Mouse (Mus musculus): ENCODE data around the gene Plekhb2. TPM values are rescaled to one million over a fixed set of nuclear protein-coding genes. Genes with fewer than 3 reads are reported as not detected.

Plekhb2 gene
- polyA plus RNA-seq, 1 experiment from 2014 or later = 67.2 TPM

DNA sequence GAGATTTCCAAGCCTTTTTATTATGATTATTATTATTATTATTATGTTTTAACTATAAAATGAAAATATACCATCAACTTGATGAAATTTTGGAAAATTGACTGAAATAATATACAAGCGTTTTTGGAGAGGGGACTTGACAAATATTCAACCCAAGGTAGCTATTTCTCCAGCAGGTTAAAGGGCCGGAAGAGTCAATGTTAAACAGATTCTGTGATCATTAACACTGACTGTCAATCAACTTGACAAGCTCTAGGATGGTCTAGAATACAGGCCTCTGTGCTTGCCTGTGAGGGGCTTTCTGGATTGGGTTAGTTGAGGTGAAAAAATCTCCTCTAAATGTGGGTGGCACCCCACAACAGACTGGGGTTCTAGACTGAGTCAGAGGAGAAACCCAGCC lies 4.0 kb downstream of the Plekhb2 start:
- no peak overlapping the region for H3K9ac ChIP-seq (replicated peaks; ENCODE audit: low read length)
- no peak overlapping the region for H3K4me3 ChIP-seq (replicated peaks; ENCODE audit: low read depth, low read length)
- H3K4me2 ChIP-seq (ENCODE audit: low read length) = no peak overlapping the region
- DNase-seq = no peak
- H3K36me3 ChIP-seq (ENCODE audit: control insufficient read depth, insufficient read depth, low read length) = no peaks in the 10 kb centered on the region
- ATAC-seq (ENCODE audit: low FRiP score, low TSS enrichment) = no peak
- H3K4me1 ChIP-seq (ENCODE audit: control insufficient read depth, insufficient read depth, low read length) = peaks cover 26% of the 10 kb centered on the region
- no peaks in the 10 kb centered on the region for H3K9me3 ChIP-seq (ENCODE audit: control insufficient read depth, low read length)
- no peak overlapping the region for H3K27ac ChIP-seq (replicated peaks; ENCODE audit: low read depth, low read length)
- WGBS = 92% methylated on average over 2 of the region's 2 CpGs
- no peaks in the 10 kb centered on the region for H3K27me3 ChIP-seq (ENCODE audit: control insufficient read depth, insufficient read depth, low read length)

- DNase-seq = no peak
- Histone ChIP-seq H3K9me3 (ENCODE audit: control insufficient read depth, low read length) (no peaks in the 10 kb centered on the region), H3K4me2 (ENCODE audit: low read length) (no peak overlapping the region), H3K27ac (replicated peaks; ENCODE audit: low read depth, low read length) (no peak overlapping the region), H3K4me1 (ENCODE audit: control insufficient read depth, insufficient read depth, low read length) (peaks cover 21% of the 10 kb centered on the region), H3K27me3 (ENCODE audit: control insufficient read depth, insufficient read depth, low read length) (no peaks in the 10 kb centered on the region), H3K9ac (replicated peaks; ENCODE audit: low read length) (no peak overlapping the region), H3K36me3 (ENCODE audit: control insufficient read depth, insufficient read depth, low read length) (no peaks in the 10 kb centered on the region), H3K4me3 (replicated peaks; ENCODE audit: low read depth, low read length) (no peak overlapping the region)
- 83% methylated on average over 12 of the region's 12 CpGs for WGBS
- ATAC-seq (ENCODE audit: low FRiP score, low TSS enrichment) = no peak
These were observed 5.4 kb downstream of the Plekhb2 start for GRCm38 (mm10) chr1:34855056-34855739.

- 87% methylated on average over 5 of the region's 5 CpGs for WGBS
- no peak overlapping the region for H3K4me3 ChIP-seq (replicated peaks; ENCODE audit: low read depth, low read length)
- H3K36me3 ChIP-seq (ENCODE audit: control insufficient read depth, insufficient read depth, low read length) = peaks cover 19% of the 10 kb centered on the region
- no peak overlapping the region for H3K4me2 ChIP-seq (ENCODE audit: low read length)
- DNase-seq = no peak
- H3K27ac ChIP-seq (replicated peaks; ENCODE audit: low read depth, low read length) = no peak overlapping the region
- H3K9ac ChIP-seq (replicated peaks; ENCODE audit: low read length) = no peak overlapping the region
- H3K9me3 ChIP-seq (ENCODE audit: control insufficient read depth, low read length) = no peaks in the 10 kb centered on the region
- H3K27me3 ChIP-seq (ENCODE audit: control insufficient read depth, insufficient read depth, low read length) = no peaks in the 10 kb centered on the region
- no peak for ATAC-seq (ENCODE audit: low FRiP score, low TSS enrichment)
- no peaks in the 10 kb centered on the region for H3K4me1 ChIP-seq (ENCODE audit: control insufficient read depth, insufficient read depth, low read length)
These were observed 8.9 kb downstream of the Plekhb2 start for GRCm38 (mm10) chr1:34858671-34859070.

DNA sequence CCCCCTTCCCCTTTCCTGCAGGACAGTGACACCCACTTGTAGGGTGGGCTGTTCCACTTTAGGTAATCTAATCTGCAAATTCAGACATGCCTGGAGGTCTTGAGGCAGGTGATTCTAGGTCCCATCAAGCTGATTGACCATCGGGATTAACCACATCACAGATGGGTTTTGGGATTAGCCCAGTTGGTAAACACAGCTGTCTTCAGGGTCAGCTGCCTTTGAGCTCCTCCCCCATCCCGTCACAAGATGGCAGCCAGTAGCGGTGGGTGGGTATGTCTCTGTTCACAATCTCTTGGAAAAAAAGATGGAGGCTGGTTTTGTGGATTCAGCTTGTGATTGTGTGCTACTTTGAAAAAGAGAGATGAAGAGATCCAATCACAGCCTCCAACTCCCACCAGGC lies 10.0 kb downstream of the Plekhb2 start:
- H3K27ac ChIP-seq (replicated peaks; ENCODE audit: low read depth, low read length) = no peak overlapping the region
- no peaks in the 10 kb centered on the region for H3K27me3 ChIP-seq (ENCODE audit: control insufficient read depth, insufficient read depth, low read length)
- DNase-seq (no peak), ATAC-seq (ENCODE audit: low FRiP score, low TSS enrichment) (no peak)
- no peaks in the 10 kb centered on the region for H3K9me3 ChIP-seq (ENCODE audit: control insufficient read depth, low read length)
- no peak overlapping the region for H3K4me2 ChIP-seq (ENCODE audit: low read length)
- H3K4me1 ChIP-seq (ENCODE audit: control insufficient read depth, insufficient read depth, low read length) = no peaks in the 10 kb centered on the region
- no peak overlapping the region for H3K4me3 ChIP-seq (replicated peaks; ENCODE audit: low read depth, low read length)
- WGBS = 78% methylated on average over 3 of the region's 3 CpGs
- H3K36me3 ChIP-seq (ENCODE audit: control insufficient read depth, insufficient read depth, low read length) = peaks cover 30% of the 10 kb centered on the region
- no peak overlapping the region for H3K9ac ChIP-seq (replicated peaks; ENCODE audit: low read length)

GRCm38 (mm10) chr1:34860205-34860604 lies 10.4 kb downstream of the Plekhb2 start:
- H3K4me1 ChIP-seq (ENCODE audit: control insufficient read depth, insufficient read depth, low read length) = no peaks in the 10 kb centered on the region
- H3K4me2 ChIP-seq (ENCODE audit: low read length) = no peak overlapping the region
- H3K36me3 ChIP-seq (ENCODE audit: control insufficient read depth, insufficient read depth, low read length) = peaks cover 34% of the 10 kb centered on the region
- H3K27ac ChIP-seq (replicated peaks; ENCODE audit: low read depth, low read length) = no peak overlapping the region
- no peak for ATAC-seq (ENCODE audit: low FRiP score, low TSS enrichment)
- H3K9ac ChIP-seq (replicated peaks; ENCODE audit: low read length) = no peak overlapping the region
- DNase-seq = no peak
- H3K4me3 ChIP-seq (replicated peaks; ENCODE audit: low read depth, low read length) = no peak overlapping the region
- whole genome bisulfite sequencing = 89% methylated on average over 7 of the region's 7 CpGs
- H3K9me3 ChIP-seq (ENCODE audit: control insufficient read depth, low read length) = no peaks in the 10 kb centered on the region
- no peaks in the 10 kb centered on the region for H3K27me3 ChIP-seq (ENCODE audit: control insufficient read depth, insufficient read depth, low read length)

DNA sequence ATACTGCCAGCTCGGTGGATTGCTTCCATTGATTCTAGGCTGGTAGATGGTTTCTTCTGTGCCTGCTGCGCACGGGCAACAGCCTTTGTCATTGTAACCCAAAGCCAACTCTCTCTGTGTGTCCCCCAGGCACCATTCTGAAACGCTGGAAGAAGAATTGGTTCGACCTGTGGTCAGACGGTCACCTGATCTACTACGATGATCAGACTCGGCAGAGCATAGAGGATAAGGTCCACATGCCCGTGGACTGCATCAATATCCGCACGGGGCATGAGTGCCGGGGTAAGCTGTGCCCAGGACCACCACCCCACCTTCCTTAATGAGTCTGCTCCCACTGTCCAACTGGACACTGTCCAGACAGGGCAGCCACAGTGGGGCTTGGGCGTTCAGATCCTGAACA lies 13.1 kb downstream of the Plekhb2 start:
- DNase-seq = no peak
- Histone ChIP-seq H3K36me3 (ENCODE audit: control insufficient read depth, insufficient read depth, low read length) (peaks cover 49% of the 10 kb centered on the region), H3K27me3 (ENCODE audit: control insufficient read depth, insufficient read depth, low read length) (no peaks in the 10 kb centered on the region), H3K27ac (replicated peaks; ENCODE audit: low read depth, low read length) (no peak overlapping the region), H3K4me2 (ENCODE audit: low read length) (no peak overlapping the region), H3K4me1 (ENCODE audit: control insufficient read depth, insufficient read depth, low read length) (no peaks in the 10 kb centered on the region), H3K9me3 (ENCODE audit: control insufficient read depth, low read length) (no peaks in the 10 kb centered on the region), H3K9ac (replicated peaks; ENCODE audit: low read length) (no peak overlapping the region), H3K4me3 (replicated peaks; ENCODE audit: low read depth, low read length) (no peak overlapping the region)
- ATAC-seq (ENCODE audit: low FRiP score, low TSS enrichment) = no peak
- WGBS = 96% methylated on average over 13 of the region's 13 CpGs

DNA sequence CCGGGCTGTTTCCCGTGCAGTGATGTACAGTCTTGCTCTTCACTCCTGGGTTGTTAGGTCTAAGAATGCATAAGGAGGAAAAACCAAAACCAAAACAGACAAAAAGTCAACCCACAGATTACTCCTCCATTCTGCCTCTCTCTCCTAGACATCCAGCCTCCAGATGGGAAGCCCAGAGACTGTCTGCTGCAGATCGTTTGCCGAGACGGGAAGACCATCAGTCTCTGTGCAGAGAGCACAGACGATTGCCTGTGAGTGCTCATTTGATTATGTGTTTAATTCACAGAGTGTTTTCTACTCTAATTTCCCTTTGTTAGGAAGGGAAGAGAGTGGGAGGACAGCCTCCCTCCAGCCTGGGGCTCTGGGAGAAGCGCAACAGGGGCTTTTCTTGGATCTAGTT lies 13.5 kb downstream of the Plekhb2 start:
- DNase-seq = no peak
- Histone ChIP-seq H3K4me1 (ENCODE audit: control insufficient read depth, insufficient read depth, low read length) (no peaks in the 10 kb centered on the region), H3K27me3 (ENCODE audit: control insufficient read depth, insufficient read depth, low read length) (no peaks in the 10 kb centered on the region), H3K4me3 (replicated peaks; ENCODE audit: low read depth, low read length) (no peak overlapping the region), H3K36me3 (ENCODE audit: control insufficient read depth, insufficient read depth, low read length) (peaks cover 53% of the 10 kb centered on the region), H3K4me2 (ENCODE audit: low read length) (no peak overlapping the region), H3K9me3 (ENCODE audit: control insufficient read depth, low read length) (no peaks in the 10 kb centered on the region), H3K27ac (replicated peaks; ENCODE audit: low read depth, low read length) (no peak overlapping the region), H3K9ac (replicated peaks; ENCODE audit: low read length) (no peak overlapping the region)
- no peak for ATAC-seq (ENCODE audit: low FRiP score, low TSS enrichment)
- WGBS = 97% methylated on average over 7 of the region's 7 CpGs

DNA sequence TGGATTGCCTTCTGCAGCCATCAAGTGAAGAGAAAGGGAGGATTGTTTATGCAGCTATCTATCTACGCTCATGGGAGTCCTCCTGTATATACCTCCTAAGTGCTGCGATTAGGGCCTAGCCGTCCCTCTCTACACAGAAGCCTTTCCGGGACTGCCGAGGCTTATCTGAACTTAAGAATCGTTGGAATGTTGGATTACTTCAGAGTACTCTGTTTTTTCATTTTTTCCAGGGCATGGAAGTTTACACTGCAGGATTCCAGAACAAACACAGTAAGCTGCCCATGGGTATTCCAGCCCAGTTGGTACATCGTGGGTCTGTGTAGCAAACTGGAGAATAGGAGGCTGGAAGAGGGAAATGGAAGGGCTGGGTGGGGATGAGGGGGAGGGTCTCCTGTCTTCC lies 14.5 kb downstream of the Plekhb2 start:
- H3K4me1 ChIP-seq (ENCODE audit: control insufficient read depth, insufficient read depth, low read length) = no peaks in the 10 kb centered on the region
- H3K4me2 ChIP-seq (ENCODE audit: low read length) = no peak overlapping the region
- H3K4me3 ChIP-seq (replicated peaks; ENCODE audit: low read depth, low read length) = no peak overlapping the region
- no peak for ATAC-seq (ENCODE audit: low FRiP score, low TSS enrichment)
- no peaks in the 10 kb centered on the region for H3K9me3 ChIP-seq (ENCODE audit: control insufficient read depth, low read length)
- peaks cover 62% of the 10 kb centered on the region for H3K36me3 ChIP-seq (ENCODE audit: control insufficient read depth, insufficient read depth, low read length)
- no peak overlapping the region for H3K9ac ChIP-seq (replicated peaks; ENCODE audit: low read length)
- 87% methylated on average over 7 of the region's 7 CpGs for WGBS
- no peaks in the 10 kb centered on the region for H3K27me3 ChIP-seq (ENCODE audit: control insufficient read depth, insufficient read depth, low read length)
- H3K27ac ChIP-seq (replicated peaks; ENCODE audit: low read depth, low read length) = no peak overlapping the region
- no peak for DNase-seq

GRCm38 (mm10) chr1:34865866-34866265 lies 16.1 kb downstream of the Plekhb2 start:
- no peak overlapping the region for H3K27ac ChIP-seq (replicated peaks; ENCODE audit: low read depth, low read length)
- H3K36me3 ChIP-seq (ENCODE audit: control insufficient read depth, insufficient read depth, low read length) = peaks cover 72% of the 10 kb centered on the region
- H3K9me3 ChIP-seq (ENCODE audit: control insufficient read depth, low read length) = no peaks in the 10 kb centered on the region
- 80% methylated on average over 9 of the region's 9 CpGs for WGBS
- no peaks in the 10 kb centered on the region for H3K4me1 ChIP-seq (ENCODE audit: control insufficient read depth, insufficient read depth, low read length)
- DNase-seq = no peak
- no peak overlapping the region for H3K4me2 ChIP-seq (ENCODE audit: low read length)
- no peaks in the 10 kb centered on the region for H3K27me3 ChIP-seq (ENCODE audit: control insufficient read depth, insufficient read depth, low read length)
- H3K4me3 ChIP-seq (replicated peaks; ENCODE audit: low read depth, low read length) = no peak overlapping the region
- H3K9ac ChIP-seq (replicated peaks; ENCODE audit: low read length) = no peak overlapping the region
- ATAC-seq (ENCODE audit: low FRiP score, low TSS enrichment) = no peak

Data from midbrain, embryonic 14.5 days (tissue).